Mouse (Mus musculus) kidney, adult 2 months (tissue): Measurements from ENCODE around the gene Gpr68. TPM values are rescaled to one million over a fixed set of nuclear protein-coding genes. Genes with fewer than 3 reads are reported as not detected.

Source experiments
- DNase-seq: peaks from one replicate; pipeline ENCODE4 v3.0.0; 2021
- H3K27ac ChIP-seq: fragments of 200-500 bp; 2 replicates; pipeline ENCODE4 v1.5.1; 2012; ENCODE audit warnings: low read depth, low read length, control low read depth, inconsistent platforms; ENCODE audit not compliant: insufficient read depth
- H3K27me3 ChIP-seq: fragments of 200-500 bp; replicated peaks from 2 replicates; pipeline ENCODE4 v1.6.1; 2012; ENCODE audit warnings: mild to moderate bottlenecking, moderate library complexity, low read length, inconsistent platforms; ENCODE audit not compliant: control insufficient read depth, insufficient read depth
- H3K36me3 ChIP-seq: fragments of 200-500 bp; 2 replicates; pipeline ENCODE4 v1.6.1; 2012; ENCODE audit warnings: mild to moderate bottlenecking, moderate library complexity, low read length, inconsistent platforms; ENCODE audit not compliant: control insufficient read depth, insufficient read depth
- H3K4me1 ChIP-seq: fragments of 200-500 bp; 2 replicates; pipeline ENCODE4 v1.6.1; 2011; ENCODE audit warnings: low read length; ENCODE audit not compliant: control insufficient read depth, insufficient read depth
- H3K4me3 ChIP-seq: fragments of 200-500 bp; 2 replicates; pipeline ENCODE4 v1.5.1; 2011; ENCODE audit warnings: mild to moderate bottlenecking, low read depth, low read length, control low read depth; ENCODE audit not compliant: insufficient read depth
- CTCF ChIP-seq: fragments of 200-500 bp; conservative IDR thresholded peaks from 2 replicates; pipeline ENCODE4 v1.5.1; 2011; ENCODE audit warnings: low read depth, mild to moderate bottlenecking, control low read depth, low read length, moderate library complexity, mixed read lengths; ENCODE audit not compliant: insufficient read depth, insufficient read length
- POLR2A ChIP-seq: fragments of 200-500 bp; IDR thresholded peaks from one replicate; pipeline ENCODE4 v1.6.1; 2011; ENCODE audit warnings: low read depth, low read length, control low read depth
- WGBS: fragments of 180-500 bp; shearing (Covaris S2); methylation state at CpG from one replicate; pipeline ENCODE4 v1.1.7; 2018; 5-methylcytosine and 5-hydroxymethylcytosine counted together
- polyA plus RNA-seq: library from polyadenylated mRNA; depleted of rRNA; stranded (reverse); fragments of >200 nt; gene quantifications from 2 replicates; pipeline ENCODE4 v1.2.3, GENCODE M21; 2012

Gpr68 gene
- polyA plus RNA-seq, 1 experiment = 1.9 TPM

DNA sequence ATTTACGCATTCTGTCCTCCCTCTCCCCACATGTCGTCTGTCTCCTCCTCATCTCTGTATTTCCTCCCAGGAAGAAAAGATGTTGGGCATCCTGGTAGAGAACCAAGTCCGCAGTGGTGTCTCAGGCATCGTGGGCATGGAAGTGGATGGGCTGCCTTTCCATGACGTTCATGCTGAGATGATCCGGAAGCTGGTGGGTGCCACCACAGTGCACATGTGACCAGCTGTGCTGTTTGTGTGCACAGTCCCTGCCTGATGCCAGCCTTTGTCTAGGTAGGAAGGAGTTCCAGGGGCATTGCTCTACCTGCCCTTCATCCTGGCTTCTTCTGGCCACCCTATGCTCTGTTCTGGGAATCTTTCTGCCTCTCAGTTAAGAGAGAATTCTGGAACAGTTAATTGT, 36.8 kb downstream of the Gpr68 start:
- no peaks in the 10 kb centered on the region for H3K27me3 ChIP-seq
- H3K36me3 ChIP-seq = no peaks in the 10 kb centered on the region
- H3K4me3 ChIP-seq = no peak overlapping the region
- WGBS = 94% methylated on average over 6 of the region's 6 CpGs
- H3K27ac ChIP-seq = no peak overlapping the region
- no peak for TF ChIP-seq POLR2A
- no peak for TF ChIP-seq CTCF
- H3K4me1 ChIP-seq = no peaks in the 10 kb centered on the region
- no peak for DNase-seq

DNA sequence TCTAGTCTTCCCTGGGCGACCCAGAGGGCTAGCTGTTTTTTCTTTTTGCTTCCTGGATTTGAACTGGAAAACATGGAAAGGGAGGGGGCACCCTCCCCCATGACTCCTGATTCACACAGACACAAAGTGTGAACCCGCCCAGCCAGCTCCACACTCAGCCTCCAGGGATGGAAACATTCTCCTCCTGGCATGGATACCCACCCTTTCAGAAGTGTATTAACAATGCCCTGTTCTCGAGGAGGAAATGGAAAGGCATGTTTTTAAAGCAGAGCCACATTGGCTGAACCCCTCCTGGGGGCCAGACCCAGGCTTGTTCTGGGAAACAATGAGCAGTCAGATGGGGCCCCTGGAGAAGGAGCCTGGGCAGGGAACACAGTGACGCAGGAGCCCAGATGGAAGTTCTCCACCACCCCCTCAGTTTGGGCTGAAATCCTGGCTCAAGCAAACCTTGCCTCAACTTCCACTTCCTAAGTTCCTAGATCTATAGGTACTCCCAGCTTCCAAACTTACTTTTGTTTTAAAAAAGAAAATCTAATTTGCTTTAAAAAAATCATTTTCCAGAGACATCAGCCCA, 39.9 kb downstream of the Gpr68 start:
- no peaks in the 10 kb centered on the region for H3K36me3 ChIP-seq
- H3K27me3 ChIP-seq = no peaks in the 10 kb centered on the region
- no peak overlapping the region for H3K27ac ChIP-seq
- TF ChIP-seq CTCF (no peak), POLR2A (no peak)
- no peak overlapping the region for H3K4me3 ChIP-seq
- DNase-seq = no peak
- peaks cover under 1% of the 10 kb centered on the region; the same call in 1 of the 2 replicates for H3K4me1 ChIP-seq
- WGBS = 80% methylated on average over 4 of the region's 4 CpGs

DNA sequence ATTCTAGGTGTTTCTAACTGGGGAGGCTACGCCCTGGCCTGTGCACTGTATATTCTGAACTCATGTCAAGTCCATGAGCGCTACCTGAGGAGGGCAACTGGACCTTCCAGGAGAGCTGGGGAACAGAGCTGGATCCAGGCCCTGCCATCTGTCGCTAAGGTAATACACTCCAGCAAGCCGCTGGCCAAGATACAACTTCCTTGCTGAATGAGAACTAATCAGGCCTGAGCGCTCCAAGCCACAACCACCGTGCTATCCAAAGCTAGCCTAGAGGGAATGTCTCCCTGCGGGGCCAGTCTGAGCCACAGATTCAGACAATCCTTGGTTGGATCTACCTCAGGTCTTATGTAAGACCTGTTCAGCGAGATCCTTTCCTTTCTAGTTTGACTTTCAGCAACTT, 40.9 kb downstream of the Gpr68 start:
- TF ChIP-seq CTCF (no peak), POLR2A (no peak)
- peaks cover 4% of the 10 kb centered on the region; the same call in 1 of the 2 replicates for H3K4me1 ChIP-seq
- no peaks in the 10 kb centered on the region for H3K36me3 ChIP-seq
- H3K27ac ChIP-seq = no peak overlapping the region
- no peak overlapping the region for H3K4me3 ChIP-seq
- no peak for DNase-seq
- 93% methylated on average over 8 of the region's 8 CpGs for WGBS
- no peaks in the 10 kb centered on the region for H3K27me3 ChIP-seq

DNA sequence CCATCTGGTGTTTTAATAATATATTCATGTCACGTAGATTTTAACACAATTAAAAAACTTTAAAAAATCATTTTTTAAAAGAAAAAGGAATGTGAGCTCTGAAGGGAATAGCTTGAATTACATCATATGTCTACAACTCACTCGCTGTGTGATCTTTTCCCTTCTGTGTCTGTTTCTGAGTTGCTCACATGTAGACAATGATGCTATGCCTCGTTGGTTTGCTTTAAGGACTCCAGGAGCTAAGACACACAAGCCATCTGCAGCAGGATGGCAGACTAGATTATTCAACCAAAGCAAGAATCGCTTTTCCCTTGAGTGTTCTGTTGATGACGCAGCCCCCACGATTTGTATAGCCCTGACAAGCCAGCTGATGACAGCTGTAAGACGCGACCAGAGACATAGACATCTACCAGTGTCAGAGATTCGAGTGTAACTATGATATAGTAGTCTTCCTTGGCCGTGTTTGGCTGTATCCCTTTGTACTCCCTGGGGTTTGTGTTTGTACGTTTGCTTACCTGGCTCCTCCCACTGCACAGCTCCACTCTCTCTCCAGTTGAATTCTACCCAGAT, 42.4 kb downstream of the Gpr68 start:
- no peak for DNase-seq
- peaks cover 4% of the 10 kb centered on the region; the same call in 1 of the 2 replicates for H3K4me1 ChIP-seq
- 59% methylated on average over 11 of the region's 11 CpGs for WGBS
- no peaks in the 10 kb centered on the region for H3K27me3 ChIP-seq
- no peak for TF ChIP-seq POLR2A
- no peak for TF ChIP-seq CTCF
- no peak overlapping the region for H3K4me3 ChIP-seq
- no peaks in the 10 kb centered on the region for H3K36me3 ChIP-seq
- H3K27ac ChIP-seq = no peak overlapping the region

DNA sequence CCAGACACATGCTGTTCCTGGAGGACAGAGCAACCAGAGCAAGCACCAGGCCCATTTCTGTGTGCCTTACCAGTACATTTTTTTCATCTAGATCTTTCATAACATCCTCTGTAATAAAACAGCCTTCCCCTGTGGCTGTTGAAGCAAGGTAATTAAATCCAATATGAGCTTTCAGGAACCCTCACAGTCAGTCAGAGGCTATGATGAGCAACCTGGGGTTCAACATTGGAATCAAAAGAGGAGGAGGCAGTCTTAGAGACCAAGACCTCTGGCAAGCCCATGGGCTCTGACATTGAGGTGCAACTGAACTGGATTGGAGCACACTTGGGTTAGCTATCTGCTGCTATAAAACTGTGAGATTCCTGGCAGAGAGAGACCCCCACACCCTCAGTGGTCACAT, 42.9 kb downstream of the Gpr68 start:
- no peaks in the 10 kb centered on the region for H3K27me3 ChIP-seq
- H3K4me1 ChIP-seq = peaks cover 4% of the 10 kb centered on the region; the same call in 1 of the 2 replicates
- no peaks in the 10 kb centered on the region for H3K36me3 ChIP-seq
- TF ChIP-seq CTCF = no peak
- TF ChIP-seq POLR2A = no peak
- no peak for DNase-seq
- H3K4me3 ChIP-seq = no peak overlapping the region
- no peak overlapping the region for H3K27ac ChIP-seq

DNA sequence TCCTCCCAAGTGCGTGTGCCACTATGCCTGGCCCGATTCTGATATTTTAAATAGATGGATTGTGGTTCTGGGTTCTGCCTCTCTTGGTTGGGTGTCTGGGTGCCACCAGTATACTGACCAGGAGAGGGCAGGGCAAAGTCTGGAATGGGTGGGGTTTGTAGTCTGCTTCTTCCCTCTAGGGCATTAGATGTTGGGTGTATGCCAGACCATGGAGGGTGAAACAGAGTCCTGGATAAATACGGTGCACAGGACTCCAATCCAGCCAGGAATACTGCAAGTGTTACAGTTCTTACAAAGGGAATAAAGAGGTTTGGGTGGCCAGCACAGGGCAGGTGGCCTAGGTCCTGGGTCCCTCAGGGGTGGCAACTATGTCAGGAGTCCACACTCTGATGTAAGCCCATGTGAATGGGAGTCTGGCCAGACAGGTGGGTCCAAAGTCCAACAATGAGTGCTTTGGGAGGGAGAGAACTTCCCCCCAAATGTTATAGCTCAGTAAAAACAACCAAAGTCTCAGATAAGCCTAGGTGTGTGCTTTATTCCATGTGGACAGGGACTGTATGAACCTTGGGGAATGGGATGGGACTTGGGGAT, 45.0 kb downstream of the Gpr68 start:
- no peak overlapping the region for H3K4me3 ChIP-seq
- peaks cover 4% of the 10 kb centered on the region; the same call in 1 of the 2 replicates for H3K4me1 ChIP-seq
- H3K36me3 ChIP-seq = no peaks in the 10 kb centered on the region
- WGBS = 56% methylated on average over 3 of the region's 3 CpGs
- H3K27me3 ChIP-seq = no peaks in the 10 kb centered on the region
- TF ChIP-seq CTCF = 0 out of 2 replicates have a peak, but pooled peaks have one; percentile 11
- no peak for TF ChIP-seq POLR2A
- DNase-seq = peak; percentile 87
- peak overlapping the region; percentile 70; the same call in 1 of the 2 replicates for H3K27ac ChIP-seq

DNA sequence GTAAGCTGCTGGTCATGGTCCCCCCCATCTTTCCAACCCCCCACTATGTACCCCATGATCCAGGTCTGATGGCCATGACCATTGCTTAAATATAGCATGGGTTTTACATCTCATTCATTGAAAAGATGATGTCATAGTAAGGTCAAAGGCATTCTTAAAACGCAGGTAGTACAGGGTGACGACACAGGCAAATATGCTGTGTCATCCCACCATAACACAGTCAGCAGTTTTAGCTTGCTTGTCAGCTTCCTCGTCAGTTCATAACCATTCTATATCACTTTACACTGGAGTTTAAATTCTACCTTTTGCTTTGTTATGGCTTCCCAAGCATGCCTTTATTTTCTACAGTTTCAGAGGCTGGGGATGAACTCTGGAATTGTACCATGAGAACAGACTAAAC, 45.7 kb downstream of the Gpr68 start:
- H3K4me3 ChIP-seq = no peak overlapping the region
- TF ChIP-seq CTCF (no peak), POLR2A (no peak)
- WGBS = 47% methylated on average over 3 of the region's 3 CpGs
- no peak overlapping the region for H3K27ac ChIP-seq
- no peak for DNase-seq
- peaks cover 4% of the 10 kb centered on the region; the same call in 1 of the 2 replicates for H3K4me1 ChIP-seq
- H3K27me3 ChIP-seq = no peaks in the 10 kb centered on the region
- no peaks in the 10 kb centered on the region for H3K36me3 ChIP-seq
